Mouse (Mus musculus): ENCODE data around the gene Hist1h2br. TPM values are rescaled to one million over a fixed set of nuclear protein-coding genes. Genes with fewer than 3 reads are reported as not detected.

Gene Hist1h2br
- 8.4 and 17.0 TPM in 2 replicates for polyA plus RNA-seq (2012; rRNA removed)

GRCm38 (mm10) chr13:21833461-21833860 is at the start of gene Hist1h2br, which contains the start of gene Hist1h2ap:
Gene Hist1h2br, plus strand, starts transcription at chr13:21833743.
Gene Hist1h2ap, minus strand, starts transcription at chr13:21833507.

DNA sequence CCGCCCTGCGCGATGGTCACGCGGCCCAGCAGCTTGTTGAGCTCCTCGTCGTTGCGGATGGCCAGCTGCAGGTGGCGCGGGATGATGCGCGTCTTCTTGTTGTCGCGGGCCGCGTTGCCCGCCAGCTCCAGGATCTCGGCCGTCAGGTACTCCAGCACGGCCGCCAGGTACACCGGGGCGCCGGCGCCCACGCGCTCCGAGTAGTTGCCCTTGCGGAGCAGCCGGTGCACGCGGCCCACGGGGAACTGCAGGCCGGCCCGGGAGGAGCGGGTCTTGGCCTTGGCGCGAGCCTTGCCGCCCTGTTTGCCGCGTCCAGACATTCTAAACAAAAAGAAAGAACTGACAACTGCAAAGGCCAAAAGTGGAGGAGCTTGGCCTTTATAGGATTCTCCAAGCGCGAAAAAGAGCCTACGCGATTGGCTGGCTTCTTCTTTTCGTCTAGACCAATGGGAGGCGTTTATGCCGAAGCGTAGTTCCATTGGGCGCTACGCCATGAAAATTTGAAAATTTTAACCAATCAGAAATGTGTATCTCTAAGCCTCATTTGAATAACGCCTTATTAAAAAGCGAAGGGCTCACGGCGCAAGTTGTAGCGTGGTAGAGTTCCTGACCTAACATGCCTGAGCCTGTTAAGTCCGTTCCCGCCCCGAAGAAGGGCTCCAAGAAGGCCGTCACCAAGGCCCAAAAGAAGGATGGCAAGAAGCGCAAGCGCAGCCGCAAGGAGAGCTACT is 46.5 kb upstream of the Hist1h2br start, which contains the start of the genes Hist1h2an and Hist1h2bp:
Gene Hist1h2an (minus strand): TSS at position 320 of the 731 bp plus-strand sequence.
Gene Hist1h2bp (plus strand): TSS at position 563 of the 731 bp plus-strand sequence.

DNA sequence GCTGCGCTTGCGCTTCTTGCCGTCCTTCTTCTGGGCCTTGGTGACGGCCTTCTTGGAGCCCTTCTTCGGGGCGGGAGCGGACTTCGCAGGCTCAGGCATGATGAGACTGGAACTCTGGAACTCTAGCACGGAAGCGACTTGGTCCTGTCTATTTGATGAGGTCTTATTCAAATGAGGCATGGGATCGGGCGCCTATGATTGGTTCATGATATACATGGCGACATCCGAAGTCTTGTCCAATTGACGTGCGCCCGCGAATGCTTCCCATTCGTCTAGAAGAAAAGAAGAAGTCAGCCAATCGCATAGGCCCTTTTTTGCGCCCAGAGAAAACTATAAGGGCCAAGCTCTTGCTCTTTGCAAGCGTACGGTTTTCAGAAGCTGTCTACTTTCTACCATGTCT is 23.5 kb upstream of the Hist1h2br start, which contains the start of the genes Hist1h2bq and Hist1h2ao:
Gene Hist1h2bq (minus strand): TSS at position 125 of the 400 bp plus-strand sequence.
Gene Hist1h2ao (plus strand): TSS at position 393 of the 400 bp plus-strand sequence.

GRCm38 (mm10) chr13:21811539-21811938 is 22.0 kb upstream of the Hist1h2br start, which contains the start of gene Hist1h4m:
Gene Hist1h4m, plus strand, starts transcription at chr13:21811746.

GRCm38 (mm10) chr13:21831418-21832394 is 1.8 kb upstream of the Hist1h2br start, which contains the start of gene Hist1h4n:
Gene Hist1h4n, minus strand, starts transcription at chr13:21832196.

Other genes starting within 250 kb of the Hist1h2br start
- not detected in 2 replicates for gene Olfr1362, start 219.7 kb upstream of the Hist1h2br start, polyA plus RNA-seq (2012; rRNA removed)
- gene Olfr11, start 191.2 kb upstream of the Hist1h2br start, polyA plus RNA-seq (2012; rRNA removed), result 0.01 TPM in 1 of 2 replicates, not detected in the other
- gene Olfr1361, start 170.4 kb upstream of the Hist1h2br start, polyA plus RNA-seq (2012; rRNA removed), result not detected in 2 replicates
- not detected in 2 replicates for gene Olfr1360, start 156.3 kb upstream of the Hist1h2br start, polyA plus RNA-seq (2012; rRNA removed)
- gene Olfr1359, start 135.6 kb upstream of the Hist1h2br start, polyA plus RNA-seq (2012; rRNA removed), result not detected in 2 replicates
- gene Hist1h2bl, start 117.6 kb upstream of the Hist1h2br start, polyA plus RNA-seq (2012; rRNA removed), result 18.0 and 18.2 TPM in 2 replicates
- gene Hist1h2ai, start 117.3 kb upstream of the Hist1h2br start, polyA plus RNA-seq (2012; rRNA removed), result 15.1 and 39.4 TPM in 2 replicates
- 39.3 and 62.8 TPM in 2 replicates for gene Hist1h3h, start 116.1 kb upstream of the Hist1h2br start, polyA plus RNA-seq (2012; rRNA removed)
- gene Hist1h2bm, start 111.7 kb upstream of the Hist1h2br start, polyA plus RNA-seq (2012; rRNA removed), result 9.2 and 22.6 TPM in 2 replicates
- 11.9 and 16.4 TPM in 2 replicates for gene Hist1h4j, start 98.7 kb upstream of the Hist1h2br start, polyA plus RNA-seq (2012; rRNA removed)
- gene Hist1h4k, start 83.2 kb upstream of the Hist1h2br start, polyA plus RNA-seq (2012; rRNA removed), result 29.0 and 72.0 TPM in 2 replicates
- 32.6 and 49.5 TPM in 2 replicates for gene Hist1h2ak, start 79.9 kb upstream of the Hist1h2br start, polyA plus RNA-seq (2012; rRNA removed)
- 14.7 and 18.0 TPM in 2 replicates for gene Hist1h2bn, start 79.6 kb upstream of the Hist1h2br start, polyA plus RNA-seq (2012; rRNA removed)
- 8.9 and 15.5 TPM in 2 replicates for gene Hist1h1b, start 53.1 kb upstream of the Hist1h2br start, polyA plus RNA-seq (2012; rRNA removed)
- gene Hist1h3i, start 50.4 kb upstream of the Hist1h2br start, polyA plus RNA-seq (2012; rRNA removed), result 45.2 and 84.3 TPM in 2 replicates
- 11.9 and 22.1 TPM in 2 replicates for gene Hist1h2an, start 46.5 kb upstream of the Hist1h2br start, polyA plus RNA-seq (2012; rRNA removed)
- 1.1 and 3.4 TPM in 2 replicates for gene Hist1h2bp, start 46.3 kb upstream of the Hist1h2br start, polyA plus RNA-seq (2012; rRNA removed)
- gene Hist1h2bq, start 23.5 kb upstream of the Hist1h2br start, polyA plus RNA-seq (2012; rRNA removed), result 18.6 and 19.5 TPM in 2 replicates
- 1.2 TPM in 1 of 2 replicates, not detected in the other for gene Hist1h2ao, start 23.3 kb upstream of the Hist1h2br start, polyA plus RNA-seq (2012; rRNA removed)
- gene Hist1h4m, start 22.0 kb upstream of the Hist1h2br start, polyA plus RNA-seq (2012; rRNA removed), result 38.4 TPM in 1 of 2 replicates, not detected in the other
- 25.3 and 35.4 TPM in 2 replicates for gene Hist1h4n, start 1.5 kb upstream of the Hist1h2br start, polyA plus RNA-seq (2012; rRNA removed)
- 59.8 and 81.8 TPM in 2 replicates for gene Hist1h2ap, start 236 bp upstream of the Hist1h2br start, polyA plus RNA-seq (2012; rRNA removed)
- gene Zfp184, start 111.4 kb downstream of the Hist1h2br start, polyA plus RNA-seq (2012; rRNA removed), result 13.1 and 19.9 TPM in 2 replicates
- 0.04 TPM in 1 of 2 replicates, not detected in the other for gene Pom121l2, start 147.5 kb downstream of the Hist1h2br start, polyA plus RNA-seq (2012; rRNA removed)
- gene Prss16, start 176.0 kb downstream of the Hist1h2br start, polyA plus RNA-seq (2012; rRNA removed), result 0.24 and 0.47 TPM in 2 replicates
- gene Hist1h2ah, start 201.8 kb downstream of the Hist1h2br start, polyA plus RNA-seq (2012; rRNA removed), result 11.5 and 15.7 TPM in 2 replicates
- 21.2 and 30.1 TPM in 2 replicates for gene Hist1h2bk, start 202.1 kb downstream of the Hist1h2br start, polyA plus RNA-seq (2012; rRNA removed)
- 60.0 and 87.2 TPM in 2 replicates for gene Hist1h4i, start 207.6 kb downstream of the Hist1h2br start, polyA plus RNA-seq (2012; rRNA removed)
- gene Hist1h2ag, start 209.2 kb downstream of the Hist1h2br start, polyA plus RNA-seq (2012; rRNA removed), result 45.5 and 69.8 TPM in 2 replicates
- 14.7 and 26.0 TPM in 2 replicates for gene Hist1h2bj, start 209.5 kb downstream of the Hist1h2br start, polyA plus RNA-seq (2012; rRNA removed)